8 mouse cellular contexts compared by ENCODE assay signal in the genomic region with DNA sequence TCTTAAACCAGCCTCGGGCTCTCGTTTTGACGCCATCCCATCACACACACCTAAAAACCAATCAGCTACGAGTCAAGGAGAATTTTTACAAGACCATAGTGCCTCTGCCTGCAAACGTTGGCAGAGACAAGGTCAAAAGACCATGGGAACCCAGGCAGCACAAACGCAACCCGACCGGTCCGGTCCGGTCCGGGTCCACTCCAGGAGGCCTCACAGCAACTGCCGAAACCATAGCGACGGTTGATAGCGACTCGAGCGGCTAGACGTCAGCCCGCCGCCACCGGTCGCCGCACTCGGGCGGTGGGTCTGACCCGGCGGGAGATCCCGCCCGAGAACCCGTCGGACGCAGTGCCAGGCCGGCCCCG. TPM values are rescaled to one million over a fixed set of nuclear protein-coding genes. Genes with fewer than 3 reads are reported as not detected.
DNase-seq lines count a peak whose midpoint lies in the region; ATAC-seq and TF ChIP-seq lines count a peak whose summit lies in the region.

A gene (plus strand): TSS at position 111 of the 365 bp plus-strand sequence.

- no peaks in the 10 kb centered on the region; the same call in 1 of the 2 replicates for H3K27me3 ChIP-seq in embryonic facial prominence, embryonic 14.5 days (replicated peaks; ENCODE audit: control insufficient read depth, insufficient read depth, low read length)
- no peaks in the 10 kb centered on the region for H3K27me3 ChIP-seq in limb, embryonic 10.5 days (ENCODE audit: low read depth, poor library complexity, severe bottlenecking)

- DNase-seq in left cerebral cortex, adult 2 months (ENCODE audit: extremely low spot score in 1 of 2, low spot score in 2 of 2): no peak
- no peak for DNase-seq in left cerebral cortex, postnatal 36 days (ENCODE audit: low spot score in 2 of 2)
- DNase-seq in embryonic facial prominence, embryonic 14.5 days (ENCODE audit: low spot score): no peak
- no peak for DNase-seq in limb, embryonic 10.5 days (ENCODE audit: low spot score)
- DNase-seq in naive thymus-derived CD4-positive, alpha-beta T cell, adult 2 months (ENCODE audit: low read depth): peak; percentile 66
- DNase-seq in retina, embryonic 14.5 days (ENCODE audit: low spot score): no peak
- DNase-seq in gastrocnemius, adult 8-10 months (ENCODE audit: low spot score in 2 of 2): no peak
- no peak for DNase-seq in left cerebral cortex, adult 18-20 months (ENCODE audit: low spot score in 2 of 2)

- peaks cover 28% of the 10 kb centered on the region for H3K36me3 ChIP-seq in embryonic facial prominence, embryonic 14.5 days (ENCODE audit: control insufficient read depth, insufficient read depth, low read length)
- peaks cover 31% of the 10 kb centered on the region for H3K36me3 ChIP-seq in limb, embryonic 10.5 days

- peak within 1 kb of the TSS; percentile 98 for H3K27ac ChIP-seq in left cerebral cortex, adult 2 months
- peak within 1 kb of the TSS; percentile 87 for H3K27ac ChIP-seq in embryonic facial prominence, embryonic 14.5 days (replicated peaks; ENCODE audit: low read depth, low read length)
- peak within 1 kb of the TSS; percentile 99 for H3K27ac ChIP-seq in limb, embryonic 10.5 days

- peaks cover 7% of the 10 kb centered on the region for H3K4me1 ChIP-seq in embryonic facial prominence, embryonic 14.5 days (ENCODE audit: control insufficient read depth, insufficient read depth, low read length)
- peaks cover 11% of the 10 kb centered on the region for H3K4me1 ChIP-seq in limb, embryonic 10.5 days

- WGBS in embryonic facial prominence, embryonic 14.5 days: under 1% methylated on average over 32 of the region's 34 CpGs
- WGBS in limb, embryonic 10.5 days: under 1% methylated on average over 34 of the region's 34 CpGs

- peak within 1 kb of the TSS; percentile 100 for H3K9ac ChIP-seq in embryonic facial prominence, embryonic 14.5 days (ENCODE audit: low read depth, low read length)

- peak within 1 kb of the TSS; percentile 87 for H3K4me2 ChIP-seq in embryonic facial prominence, embryonic 14.5 days (ENCODE audit: low read depth, low read length)

- peak within 1 kb of the TSS; percentile 79 for H3K4me3 ChIP-seq in left cerebral cortex, adult 2 months
- peak within 1 kb of the TSS; percentile 100 for H3K4me3 ChIP-seq in embryonic facial prominence, embryonic 14.5 days (ENCODE audit: low read depth, low read length)
- peak within 1 kb of the TSS; percentile 100 for H3K4me3 ChIP-seq in limb, embryonic 10.5 days

- intact Hi-C loops in left cerebral cortex, adult 2 months (cut with DNase I): loop anchor here (1.0 to 10.0 kb wide), 2 partner anchors 23 to 1813 kb away; a partner anchor contains a TSS
- intact Hi-C loops in left cerebral cortex, postnatal 36 days (cut with DNase I): loop anchor here (1.0 kb wide), 1 partner anchor 21 kb away; no protein-coding TSS in a partner anchor

- H3K9me3 ChIP-seq in embryonic facial prominence, embryonic 14.5 days (ENCODE audit: control insufficient read depth, low read length): no peaks in the 10 kb centered on the region
- no peaks in the 10 kb centered on the region for H3K9me3 ChIP-seq in limb, embryonic 10.5 days (replicated peaks)

- ATAC-seq in embryonic facial prominence, embryonic 14.5 days (ENCODE audit: low read depth): no peak

- no peak for TF ChIP-seq CTCF in left cerebral cortex, adult 2 months (IDR thresholded peaks at IDR 0.05)

RNA-seq across cellular contexts. Expression of the gene that starts here (rescaled TPM):
- total RNA-seq in left cerebral cortex, adult 2 months (2021): 1 to 10 TPM; 2.4 to 3.9 TPM
- 1 to 10 TPM; 3.5 to 4.7 TPM for total RNA-seq in left cerebral cortex, postnatal 36 days (2021)
- polyA plus RNA-seq in embryonic facial prominence, embryonic 14.5 days (2014; fragmentation: Nextera tagmentation; extraction: Ambion mirVana): 1.1 and 1.7 TPM in 2 replicates
- polyA plus RNA-seq in limb, embryonic 10.5 days (2016; fragmentation: Nextera tagmentation; extraction: Ambion mirVana): 1.3 and 1.4 TPM in 2 replicates
- under 1 TPM in 2 of 4 experiments, not detected in 2; 0.07 to 0.08 TPM for total RNA-seq in gastrocnemius, adult 8-10 months (2022)
- 1 to 10 TPM; 2.3 to 2.8 TPM for total RNA-seq in left cerebral cortex, adult 18-20 months (2021)
